Mouse (Mus musculus) embryonic facial prominence, embryonic 11.5 days (tissue): ENCODE data around the gene Cox4i2. TPM values are rescaled to one million over a fixed set of nuclear protein-coding genes. Genes with fewer than 3 reads are reported as not detected.
A peak's percentile ranks its signal among the peaks of the same experiment; 100 is the strongest.

Source experiments
- ATAC-seq: fragments of 200-750 bp; cut with Nextera tagmentation; replicated peaks from 2 replicates; pipeline ENCODE4 v1.8.0; 2017; ENCODE audit warnings: low read depth; ENCODE audit not compliant: insufficient number of reproducible peaks, low FRiP score, low TSS enrichment
- DNase-seq: peaks from one replicate; pipeline ENCODE4 v3.0.0-alpha.2; 2015; ENCODE audit warnings: low spot score
- H3K27ac ChIP-seq: fragments of 300-500 bp; sonication (generic); replicated peaks from 2 replicates; pipeline ENCODE4 v1.5.1; 2014; ENCODE audit warnings: mild to moderate bottlenecking, low read depth, low read length, control low read depth
- H3K27me3 ChIP-seq: fragments of 300-500 bp; sonication (generic); 2 replicates; pipeline ENCODE4 v1.6.1; 2014; ENCODE audit warnings: mild to moderate bottlenecking, low read length, moderate library complexity, mixed read lengths; ENCODE audit not compliant: control insufficient read depth, insufficient read depth
- H3K36me3 ChIP-seq: fragments of 300-500 bp; sonication (generic); replicated peaks from 2 replicates; pipeline ENCODE4 v1.6.1; 2014; ENCODE audit warnings: low read depth, mild to moderate bottlenecking, low read length, moderate library complexity, mixed read lengths; ENCODE audit not compliant: control insufficient read depth, insufficient read depth
- H3K4me1 ChIP-seq: fragments of 300-500 bp; sonication (generic); 2 replicates; pipeline ENCODE4 v1.6.1; 2014; ENCODE audit warnings: low read length, mixed read lengths; ENCODE audit not compliant: control insufficient read depth, insufficient read depth
- H3K4me2 ChIP-seq: fragments of 300-500 bp; sonication (generic); 2 replicates; pipeline ENCODE4 v1.6.1; 2014; ENCODE audit warnings: low read depth, mild to moderate bottlenecking, control low read depth, low read length, moderate library complexity
- H3K4me3 ChIP-seq: fragments of 300-500 bp; sonication (generic); 2 replicates; pipeline ENCODE4 v1.5.1; 2014; ENCODE audit warnings: low read depth, low read length, control low read depth
- H3K9ac ChIP-seq: fragments of 300-500 bp; sonication (generic); replicated peaks from 2 replicates; pipeline ENCODE4 v1.6.1; 2014; ENCODE audit warnings: mild to moderate bottlenecking, control low read depth, low read length
- H3K9me3 ChIP-seq: fragments of 300-500 bp; sonication (generic); replicated peaks from 2 replicates; pipeline ENCODE4 v1.6.1; 2016; ENCODE audit warnings: mild to moderate bottlenecking, low read length, inconsistent platforms, mixed read lengths; ENCODE audit not compliant: control insufficient read depth
- WGBS: fragments of 180-500 bp; shearing (Covaris S2); extraction: QIAGEN DNeasy Blood & Tissue Kit; methylation state at CpG from one replicate; pipeline ENCODE4 v1.1.7; 2014; 5-methylcytosine and 5-hydroxymethylcytosine counted together
- polyA plus RNA-seq: library from polyadenylated mRNA; unstranded; fragments of >200 nt; fragmentation: Nextera tagmentation; extraction: Ambion mirVana; gene quantifications from 2 replicates; pipeline ENCODE4 v1.2.1, GENCODE M21; 2014

Cox4i2 gene
- polyA plus RNA-seq, 1 experiment from 2014 or later = 9.8 TPM

DNA sequence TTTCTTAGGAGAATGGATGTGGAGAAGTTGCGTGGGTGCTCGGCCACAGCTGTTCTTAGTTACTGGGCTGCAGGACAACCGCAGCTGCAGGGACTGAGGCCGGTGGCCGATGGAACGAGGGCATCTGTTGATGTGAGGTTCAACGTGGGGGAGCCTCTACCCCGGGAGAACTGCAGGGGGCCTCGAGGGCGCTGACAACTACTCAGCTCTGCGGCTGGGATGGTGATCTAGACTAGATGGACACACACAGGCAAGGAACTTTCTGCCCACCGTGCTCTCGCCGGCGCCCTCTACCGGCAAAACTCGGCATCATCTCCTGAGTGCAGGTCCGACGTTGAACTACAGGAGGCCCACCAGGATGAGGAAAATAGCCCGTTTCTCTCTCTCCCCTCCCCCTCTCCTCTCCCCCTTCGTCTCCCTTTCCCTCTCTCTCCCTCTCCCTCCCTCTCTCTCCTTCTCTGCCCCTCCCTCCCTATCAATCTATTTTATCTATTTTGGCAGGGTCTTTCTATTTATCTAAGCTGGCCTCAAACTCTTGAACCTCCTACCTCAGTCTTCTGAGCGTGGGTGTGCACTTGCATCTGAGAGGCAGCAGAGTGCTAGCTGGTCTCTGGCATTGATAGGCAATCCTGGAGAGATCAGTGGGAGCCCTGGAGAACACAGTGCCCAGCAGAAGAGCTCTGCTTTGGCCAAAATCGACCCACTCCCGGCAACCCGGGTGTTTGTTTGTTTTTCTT is 12.6 kb downstream of the Cox4i2 start:
- Histone ChIP-seq H3K4me3 (no peak overlapping the region), H3K4me2 (no peak overlapping the region; the same call in 1 of the 2 replicates), H3K27me3 (no peaks in the 10 kb centered on the region), H3K27ac (no peak overlapping the region), H3K4me1 (0 out of 2 replicates have a peak, but pooled peaks cover 3% of the 10 kb centered on the region), H3K36me3 (no peaks in the 10 kb centered on the region), H3K9ac (no peak overlapping the region), H3K9me3 (no peaks in the 10 kb centered on the region)
- ATAC-seq (peak; percentile 42; the same call in 1 of the 2 replicates), DNase-seq (peak; percentile 92)
- WGBS = 14% methylated on average over 25 of the region's 25 CpGs

DNA sequence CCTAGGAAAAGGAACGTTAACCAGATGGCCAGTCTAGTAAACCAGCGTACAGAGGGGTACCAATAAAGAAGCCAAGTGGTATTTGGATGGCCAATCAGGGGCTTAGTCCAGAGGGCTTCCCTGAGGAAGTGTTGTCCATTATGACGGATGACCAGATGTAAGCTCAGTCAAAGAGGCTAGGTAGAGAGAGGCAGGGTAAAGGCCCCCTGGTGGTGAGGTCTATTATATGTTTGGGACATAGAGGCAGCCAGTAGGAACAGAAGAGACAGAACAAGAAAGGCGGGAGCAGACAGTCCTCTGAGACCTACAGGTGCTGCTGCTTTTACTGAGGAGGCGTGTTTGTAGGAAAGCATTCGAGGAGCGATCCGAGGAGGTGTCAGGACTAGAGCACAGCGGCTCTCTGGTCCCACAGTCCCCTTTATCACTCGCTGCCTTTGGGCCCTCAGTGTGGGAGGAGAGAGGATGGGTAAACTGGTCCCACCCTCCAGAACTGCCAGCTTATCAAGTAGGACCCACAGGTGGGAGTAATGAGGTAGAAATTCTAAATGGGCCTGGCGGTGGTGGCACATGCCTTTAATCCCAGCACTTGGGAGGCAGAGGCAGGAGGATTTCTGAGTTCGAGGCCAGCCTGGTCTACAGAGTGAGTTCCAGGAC is 13.8 kb downstream of the Cox4i2 start:
- ATAC-seq (no peak), DNase-seq (peak; percentile 69)

DNA sequence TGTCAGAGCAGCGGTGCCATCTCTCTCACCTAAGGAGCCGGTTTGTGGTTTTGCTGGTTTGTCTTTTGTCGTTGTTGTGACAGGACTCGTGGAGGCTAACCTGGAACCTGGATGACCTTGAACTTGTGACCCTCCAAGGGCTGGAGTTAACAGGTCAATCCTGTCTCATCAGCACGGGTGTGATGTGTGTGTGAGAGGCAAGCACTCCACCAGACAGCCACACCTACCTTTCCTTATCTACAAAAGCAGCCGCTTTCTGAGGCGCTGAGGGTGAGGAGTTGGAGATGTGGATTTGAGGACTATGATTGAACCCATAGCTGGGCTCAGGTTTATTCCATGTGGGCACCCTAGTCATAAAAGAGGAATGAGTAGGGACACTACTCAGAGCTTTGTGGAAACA is 15.7 kb downstream of the Cox4i2 start:
- H3K4me3 ChIP-seq = no peak overlapping the region
- no peaks in the 10 kb centered on the region for H3K27me3 ChIP-seq
- no peak overlapping the region for H3K27ac ChIP-seq
- DNase-seq (no peak), ATAC-seq (no peak)
- H3K9me3 ChIP-seq = no peaks in the 10 kb centered on the region
- no peak overlapping the region for H3K4me2 ChIP-seq
- H3K9ac ChIP-seq = no peak overlapping the region
- H3K36me3 ChIP-seq = no peaks in the 10 kb centered on the region
- H3K4me1 ChIP-seq = 0 out of 2 replicates have a peak, but pooled peaks cover 3% of the 10 kb centered on the region
- 86% methylated on average over 7 of the region's 7 CpGs for WGBS

More for the DNA sequence above, 13.8 kb downstream of the Cox4i2 start:
- Histone ChIP-seq H3K4me1 (0 out of 2 replicates have a peak, but pooled peaks cover 3% of the 10 kb centered on the region), H3K27ac (no peak overlapping the region), H3K27me3 (no peaks in the 10 kb centered on the region), H3K4me3 (no peak overlapping the region), H3K4me2 (no peak overlapping the region), H3K36me3 (no peaks in the 10 kb centered on the region), H3K9ac (no peak overlapping the region), H3K9me3 (no peaks in the 10 kb centered on the region)
- WGBS = 57% methylated on average over 12 of the region's 12 CpGs

DNA sequence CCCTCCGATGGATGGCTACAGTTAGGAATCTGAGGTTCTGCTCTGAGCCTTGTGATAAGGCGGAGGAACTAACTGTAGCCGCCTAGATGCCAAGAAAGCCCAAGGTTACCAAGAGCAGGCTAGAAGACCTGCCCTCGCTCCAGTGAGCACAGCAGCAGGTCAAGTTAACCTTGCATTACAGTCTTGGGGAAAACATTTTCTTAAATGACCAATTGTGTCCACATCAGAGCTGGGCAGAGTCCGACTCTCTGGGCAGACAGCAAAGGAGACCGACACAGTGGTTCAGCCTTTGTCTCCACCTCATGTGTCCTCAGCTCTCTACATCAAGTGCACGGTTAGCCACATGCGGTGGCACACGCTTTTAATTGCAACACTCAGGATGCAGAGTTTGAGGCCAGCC is 17.6 kb downstream of the Cox4i2 start:
- WGBS = 90% methylated on average over 9 of the region's 9 CpGs
- no peaks in the 10 kb centered on the region for H3K27me3 ChIP-seq
- H3K4me1 ChIP-seq = no peaks in the 10 kb centered on the region
- H3K36me3 ChIP-seq = no peaks in the 10 kb centered on the region
- no peak overlapping the region for H3K4me2 ChIP-seq
- ATAC-seq (no peak), DNase-seq (no peak)
- no peak overlapping the region for H3K9ac ChIP-seq
- H3K9me3 ChIP-seq = no peaks in the 10 kb centered on the region
- H3K27ac ChIP-seq = no peak overlapping the region
- no peak overlapping the region for H3K4me3 ChIP-seq

DNA sequence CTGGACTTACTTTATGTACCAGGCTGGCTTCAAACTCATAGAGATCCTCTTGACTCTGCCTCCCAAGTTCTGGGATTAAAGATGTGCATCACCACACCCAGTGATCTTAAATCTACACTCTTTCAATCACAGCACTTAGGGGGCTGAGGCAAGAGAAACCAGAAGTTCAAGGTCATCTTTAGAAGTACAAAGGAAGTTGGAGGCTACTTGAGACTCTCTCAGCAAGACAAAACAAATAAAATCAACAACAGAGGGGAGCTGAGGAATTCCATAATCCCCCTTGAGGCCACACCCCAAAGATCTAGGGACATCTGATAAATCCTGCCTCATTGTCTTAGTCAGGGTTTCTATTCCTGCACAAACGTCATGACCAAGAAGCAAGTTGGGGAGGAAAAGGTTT is 18.3 kb downstream of the Cox4i2 start:
- 38% methylated on average over 1 of the region's 1 CpGs for WGBS
- H3K4me1 ChIP-seq = no peaks in the 10 kb centered on the region

DNA sequence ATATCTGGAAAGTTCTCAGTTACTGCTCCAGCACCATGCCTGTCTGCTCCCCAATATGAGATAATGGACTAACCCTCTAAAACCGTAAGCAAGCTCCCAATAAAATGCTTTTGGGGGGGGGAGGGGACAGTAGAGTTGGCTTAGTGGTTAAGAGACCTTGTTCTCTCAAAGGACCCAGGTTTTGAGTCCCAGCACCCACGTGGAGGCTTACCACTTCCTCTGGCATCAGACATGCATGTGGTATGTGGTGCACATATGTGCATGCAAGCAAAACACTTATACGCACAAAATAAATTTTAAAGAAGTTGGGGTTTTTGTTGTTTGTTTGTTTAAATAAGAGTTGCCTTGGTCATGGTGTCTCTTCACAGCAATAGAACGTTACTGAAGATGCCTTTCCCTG is 21.4 kb downstream of the Cox4i2 start:
- H3K9me3 ChIP-seq = no peaks in the 10 kb centered on the region
- H3K27me3 ChIP-seq = no peaks in the 10 kb centered on the region
- H3K9ac ChIP-seq = no peak overlapping the region
- H3K4me3 ChIP-seq = no peak overlapping the region
- no peak overlapping the region for H3K4me2 ChIP-seq
- 78% methylated on average over 4 of the region's 4 CpGs for WGBS
- ATAC-seq (no peak), DNase-seq (no peak)
- H3K36me3 ChIP-seq = no peaks in the 10 kb centered on the region
- H3K27ac ChIP-seq = no peak overlapping the region
- no peaks in the 10 kb centered on the region for H3K4me1 ChIP-seq

More for the DNA sequence above, 18.3 kb downstream of the Cox4i2 start:
- DNase-seq = no peak
- no peak overlapping the region for H3K9ac ChIP-seq
- no peak for ATAC-seq
- H3K36me3 ChIP-seq = no peaks in the 10 kb centered on the region
- H3K9me3 ChIP-seq = no peaks in the 10 kb centered on the region
- H3K4me3 ChIP-seq = no peak overlapping the region
- no peak overlapping the region for H3K27ac ChIP-seq
- H3K27me3 ChIP-seq = no peaks in the 10 kb centered on the region
- no peak overlapping the region for H3K4me2 ChIP-seq

DNA sequence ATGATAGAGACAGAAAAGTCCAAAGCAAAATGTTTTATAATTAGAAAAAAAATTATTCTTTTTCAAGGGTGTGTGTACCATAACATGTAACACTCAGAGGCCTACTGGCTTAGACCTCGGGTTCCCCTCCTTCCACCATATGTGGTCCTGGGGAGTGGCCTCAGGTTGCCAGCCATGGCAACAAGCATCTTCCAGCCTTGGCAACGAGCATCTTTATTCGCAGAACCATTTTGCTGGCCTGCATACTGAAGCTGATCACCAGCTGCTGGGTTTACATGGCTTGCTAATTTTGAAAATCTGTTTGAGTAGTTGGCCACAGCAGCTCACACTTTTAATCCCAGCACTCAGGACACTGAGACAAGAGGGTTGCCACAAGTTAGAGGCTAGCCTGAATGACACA is 22.0 kb downstream of the Cox4i2 start:
- Histone ChIP-seq H3K4me2 (no peak overlapping the region), H3K27me3 (no peaks in the 10 kb centered on the region), H3K4me1 (no peaks in the 10 kb centered on the region), H3K9ac (no peak overlapping the region), H3K9me3 (no peaks in the 10 kb centered on the region), H3K4me3 (no peak overlapping the region), H3K27ac (no peak overlapping the region), H3K36me3 (no peaks in the 10 kb centered on the region; the same call in 1 of the 2 replicates)
- ATAC-seq = no peak
- DNase-seq = no peak
- WGBS = 85% methylated on average over 3 of the region's 3 CpGs

DNA sequence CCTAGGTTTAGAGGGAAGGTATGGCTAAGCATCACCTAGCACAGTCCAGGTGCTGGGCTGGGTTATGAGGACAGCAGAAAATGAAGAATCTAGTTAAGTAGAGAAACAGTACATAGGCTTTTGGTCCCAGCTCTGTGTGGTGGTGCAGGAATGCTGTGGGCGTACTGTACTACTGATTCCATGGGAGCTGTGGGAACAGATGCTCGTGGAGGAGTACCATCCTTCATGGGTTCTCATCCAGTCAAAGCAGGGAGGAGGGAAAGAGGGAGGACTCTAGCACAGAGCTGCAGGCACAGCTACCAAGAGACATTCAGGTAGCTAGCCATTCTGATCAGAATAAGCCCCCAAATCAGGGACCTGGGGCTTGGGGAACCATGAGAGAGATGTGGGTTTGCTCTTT is 22.5 kb downstream of the Cox4i2 start:
- Histone ChIP-seq H3K9me3 (no peaks in the 10 kb centered on the region), H3K36me3 (no peaks in the 10 kb centered on the region; the same call in 1 of the 2 replicates), H3K4me2 (no peak overlapping the region), H3K27ac (no peak overlapping the region), H3K4me3 (no peak overlapping the region), H3K9ac (no peak overlapping the region), H3K4me1 (no peaks in the 10 kb centered on the region), H3K27me3 (no peaks in the 10 kb centered on the region)
- DNase-seq = no peak
- ATAC-seq = no peak
- 88% methylated on average over 2 of the region's 2 CpGs for WGBS
